Comparison of ENCODE assay signal across 8 mouse cellular contexts in genomic region chr13:96431595-96432156, GRCm38 (mm10). TPM values are rescaled to one million over a fixed set of nuclear protein-coding genes. Genes with fewer than 3 reads are reported as not detected.
A peak's percentile ranks its signal among the peaks of the same experiment; 100 is the strongest.
DNase-seq lines count a peak whose midpoint lies in the region; ATAC-seq lines count a peak whose summit lies in the region.

No protein-coding gene starts in this region.

- H3K4me3 ChIP-seq in hindbrain, embryonic 10.5 days, result no peak overlapping the region
- no peak overlapping the region for H3K4me3 ChIP-seq in lung, embryonic 16.5 days (ENCODE audit: low read length)

- WGBS in hindbrain, embryonic 10.5 days, result 43% methylated on average over 12 of the region's 12 CpGs
- 35% methylated on average over 12 of the region's 12 CpGs for WGBS in lung, embryonic 16.5 days

- no peak overlapping the region for H3K27ac ChIP-seq in hindbrain, embryonic 10.5 days
- H3K27ac ChIP-seq in lung, embryonic 16.5 days (ENCODE audit: low read length), result no peak overlapping the region

- peak; percentile 57 for DNase-seq in MEL-GATA-1-ER (ENCODE audit: extremely low read depth, low read depth)
- DNase-seq in cerebellum, adult 8-10 months, result peak; percentile 78
- peak; percentile 56 to 95 for DNase-seq in frontal cortex, adult 2 months (ENCODE audit: extremely low spot score in 1 of 2, low spot score in 1 of 2)
- peak; percentile 86 for DNase-seq in hindbrain, embryonic 10.5 days (ENCODE audit: low spot score)
- DNase-seq in layer of hippocampus, adult 9-10 months (ENCODE audit: low spot score), result peak; percentile 79
- DNase-seq in ovary, postnatal 10 days (ENCODE audit: low spot score), result peak; percentile 74
- DNase-seq in thymus, postnatal 0 days (ENCODE audit: low spot score), result peak; percentile 85

- H3K4me2 ChIP-seq in lung, embryonic 16.5 days (ENCODE audit: low read depth, low read length), result no peak overlapping the region; the same call in 1 of the 2 replicates

- no peaks in the 10 kb centered on the region for H3K36me3 ChIP-seq in hindbrain, embryonic 10.5 days
- no peaks in the 10 kb centered on the region for H3K36me3 ChIP-seq in lung, embryonic 16.5 days (ENCODE audit: control insufficient read depth, insufficient read depth, low read length)

- H3K27me3 ChIP-seq in hindbrain, embryonic 10.5 days (ENCODE audit: insufficient read depth, poor library complexity, severe bottlenecking), result no peaks in the 10 kb centered on the region
- H3K27me3 ChIP-seq in lung, embryonic 16.5 days (ENCODE audit: control insufficient read depth, insufficient read depth, low read depth, low read length), result no peaks in the 10 kb centered on the region

- H3K9me3 ChIP-seq in hindbrain, embryonic 10.5 days, result no peaks in the 10 kb centered on the region
- no peaks in the 10 kb centered on the region for H3K9me3 ChIP-seq in lung, embryonic 16.5 days (ENCODE audit: control insufficient read depth, low read length)

- peak; percentile 71 for ATAC-seq in lung, embryonic 16.5 days (ENCODE audit: low read depth)

- H3K4me1 ChIP-seq in hindbrain, embryonic 10.5 days (replicated peaks), result peaks cover 23% of the 10 kb centered on the region
- H3K4me1 ChIP-seq in lung, embryonic 16.5 days (replicated peaks; ENCODE audit: control insufficient read depth, insufficient read depth, low read length), result peaks cover 31% of the 10 kb centered on the region

- H3K9ac ChIP-seq in lung, embryonic 16.5 days (ENCODE audit: low read length), result no peak overlapping the region

RNA-seq across cellular contexts. Expression of gene Ankdd1b, which starts 39.3 kb away (rescaled TPM):
- polyA plus RNA-seq in frontal cortex, adult 2 months (2012; rRNA removed), result 0.16 and 0.38 TPM in 2 replicates
- polyA plus RNA-seq in hindbrain, embryonic 10.5 days (2016; fragmentation: Nextera tagmentation; extraction: Ambion mirVana), result 0.21 TPM in 1 of 2 replicates, not detected in the other
- polyA plus RNA-seq in lung, embryonic 16.5 days (2015; fragmentation: Nextera tagmentation; extraction: Ambion mirVana), result 0.13 TPM in 1 of 2 replicates, not detected in the other
- 0.10 TPM in 1 of 2 replicates, not detected in the other for polyA plus RNA-seq in thymus, postnatal 0 days (2015; fragmentation: Nextera tagmentation; extraction: Ambion mirVana)

RNA-seq across cellular contexts. Expression of gene Poc5, which starts 43.6 kb away (rescaled TPM):
- polyA plus RNA-seq in frontal cortex, adult 2 months (2012; rRNA removed), result 16.8 and 17.1 TPM in 2 replicates
- 17.3 and 18.8 TPM in 2 replicates for polyA plus RNA-seq in hindbrain, embryonic 10.5 days (2016; fragmentation: Nextera tagmentation; extraction: Ambion mirVana)
- polyA plus RNA-seq in lung, embryonic 16.5 days (2015; fragmentation: Nextera tagmentation; extraction: Ambion mirVana), result 16.7 and 20.4 TPM in 2 replicates
- polyA plus RNA-seq in thymus, postnatal 0 days (2015; fragmentation: Nextera tagmentation; extraction: Ambion mirVana), result 15.8 and 23.3 TPM in 2 replicates

RNA-seq across cellular contexts. Expression of gene Gm17622, which starts 58.9 kb away (rescaled TPM):
- not detected in 2 replicates for polyA plus RNA-seq in frontal cortex, adult 2 months (2012; rRNA removed)
- not detected in 2 replicates for polyA plus RNA-seq in hindbrain, embryonic 10.5 days (2016; fragmentation: Nextera tagmentation; extraction: Ambion mirVana)
- not detected in 2 replicates for polyA plus RNA-seq in lung, embryonic 16.5 days (2015; fragmentation: Nextera tagmentation; extraction: Ambion mirVana)
- not detected in 2 replicates for polyA plus RNA-seq in thymus, postnatal 0 days (2015; fragmentation: Nextera tagmentation; extraction: Ambion mirVana)
